Comparison of ENCODE assay signal across 8 mouse cellular contexts in genomic region chr10:89873146-89873950, GRCm38 (mm10). TPM values are rescaled to one million over a fixed set of nuclear protein-coding genes. Genes with fewer than 3 reads are reported as not detected.
DNase-seq lines count a peak whose midpoint lies in the region; ATAC-seq and TF ChIP-seq lines count a peak whose summit lies in the region.

Gene Anks1b, plus strand, starts transcription at chr10:89873509.

- peak within 1 kb of the TSS; percentile 90 for H3K27ac ChIP-seq in cerebellum, adult 2 months (ENCODE audit: insufficient read depth, low read length)
- H3K27ac ChIP-seq in forebrain, postnatal 0 days (ENCODE audit: low read depth, low read length), result peak within 1 kb of the TSS; percentile 98
- H3K27ac ChIP-seq in hindbrain, embryonic 16.5 days (ENCODE audit: low read depth, low read length), result peak within 1 kb of the TSS; percentile 95
- no peak within 1 kb of the TSS for H3K27ac ChIP-seq in stomach, embryonic 14.5 days (ENCODE audit: low read length)

- no peaks in the 10 kb centered on the region for H3K9me3 ChIP-seq in forebrain, postnatal 0 days (ENCODE audit: low read length)
- H3K9me3 ChIP-seq in hindbrain, embryonic 16.5 days (ENCODE audit: control insufficient read depth, low read length), result no peaks in the 10 kb centered on the region
- H3K9me3 ChIP-seq in stomach, embryonic 14.5 days (ENCODE audit: control insufficient read depth, low read depth, low read length), result no peaks in the 10 kb centered on the region

- peak; percentile 83 for ATAC-seq in forebrain, postnatal 0 days
- ATAC-seq in hindbrain, embryonic 16.5 days, result peak; percentile 84
- ATAC-seq in stomach, embryonic 14.5 days (ENCODE audit: insufficient number of reproducible peaks, insufficient read depth, low FRiP score, low read depth), result peak; percentile 79

- peak within 1 kb of the TSS; percentile 97 for H3K9ac ChIP-seq in forebrain, postnatal 0 days
- H3K9ac ChIP-seq in hindbrain, embryonic 16.5 days (ENCODE audit: low read depth, low read length), result peak within 1 kb of the TSS; percentile 94
- H3K9ac ChIP-seq in stomach, embryonic 14.5 days (replicated peaks; ENCODE audit: low read depth, low read length), result no peak within 1 kb of the TSS

- no peaks in the 10 kb centered on the region for H3K27me3 ChIP-seq in cerebellum, adult 2 months (ENCODE audit: control insufficient read depth, insufficient read depth, low read length)
- H3K27me3 ChIP-seq in forebrain, postnatal 0 days (ENCODE audit: insufficient read depth, low read length), result no peaks in the 10 kb centered on the region
- no peaks in the 10 kb centered on the region for H3K27me3 ChIP-seq in hindbrain, embryonic 16.5 days (replicated peaks; ENCODE audit: control insufficient read depth, insufficient read depth, low read length)
- H3K27me3 ChIP-seq in stomach, embryonic 14.5 days (ENCODE audit: control insufficient read depth, insufficient read depth, low read length), result peaks cover 5% of the 10 kb centered on the region; the same call in 1 of the 2 replicates

- WGBS in cerebellum, adult 2 months, result under 1% methylated on average over 48 of the region's 48 CpGs
- 3% methylated on average over 47 of the region's 48 CpGs for WGBS in forebrain, postnatal 0 days
- under 1% methylated on average over 47 of the region's 48 CpGs for WGBS in hindbrain, embryonic 16.5 days
- 1% methylated on average over 45 of the region's 48 CpGs for WGBS in stomach, embryonic 14.5 days

- H3K36me3 ChIP-seq in forebrain, postnatal 0 days (ENCODE audit: insufficient read depth), result no peaks in the 10 kb centered on the region
- H3K36me3 ChIP-seq in hindbrain, embryonic 16.5 days (ENCODE audit: control insufficient read depth, insufficient read depth, low read length), result no peaks in the 10 kb centered on the region
- no peaks in the 10 kb centered on the region for H3K36me3 ChIP-seq in stomach, embryonic 14.5 days (ENCODE audit: control insufficient read depth, insufficient read depth, low read length)

- H3K4me2 ChIP-seq in forebrain, postnatal 0 days (ENCODE audit: low read depth), result peak within 1 kb of the TSS; percentile 64
- peak within 1 kb of the TSS; percentile 81 for H3K4me2 ChIP-seq in hindbrain, embryonic 16.5 days (ENCODE audit: low read length)
- H3K4me2 ChIP-seq in stomach, embryonic 14.5 days (replicated peaks; ENCODE audit: low read depth, low read length), result peak within 1 kb of the TSS; percentile 96

- intact Hi-C loops in left cerebral cortex, postnatal 10 days (cut with DNase I), result loop anchor here (5.0 to 10.0 kb wide), 2 partner anchors 101 to 174 kb away; no protein-coding TSS in a partner anchor

- no peak for TF ChIP-seq CTCF in cerebellum, adult 2 months (IDR thresholded peaks at IDR 0.05; ENCODE audit: borderline replicate concordance, insufficient read depth, low read depth, low read length)
- TF ChIP-seq CTCF in forebrain, postnatal 0 days (IDR thresholded peaks at IDR 0.05; ENCODE audit: low read depth), result no peak

- peak within 1 kb of the TSS; percentile 93 for H3K4me3 ChIP-seq in cerebellum, adult 2 months (replicated peaks; ENCODE audit: insufficient read depth, low read depth, low read length)
- H3K4me3 ChIP-seq in forebrain, postnatal 0 days (ENCODE audit: low read depth, low read length), result peak within 1 kb of the TSS; percentile 78
- peak within 1 kb of the TSS; percentile 85 for H3K4me3 ChIP-seq in hindbrain, embryonic 16.5 days (ENCODE audit: low read length)
- H3K4me3 ChIP-seq in stomach, embryonic 14.5 days (ENCODE audit: low read depth, low read length), result peak within 1 kb of the TSS; percentile 45

- peak; percentile 63; the same call in 1 of the 2 replicates for TF ChIP-seq POLR2A in cerebellum, adult 2 months (IDR thresholded peaks at IDR 0.05; ENCODE audit: borderline replicate concordance, insufficient read depth, low read length)

- peak; percentile 7 to 42 for DNase-seq in adrenal gland, adult (ENCODE audit: inconsistent age in 2 of 2, low spot score in 1 of 2)
- no peak for DNase-seq in adrenal gland, adult 8-10 months
- DNase-seq in cerebellum, adult 2 months, result peak; percentile 84 to 88
- DNase-seq in forebrain, postnatal 0 days, result peak; percentile 82
- peak; percentile 72 to 81 for DNase-seq in left cerebral cortex, postnatal 10 days (ENCODE audit: extremely low spot score in 1 of 2, low spot score in 2 of 2)
- DNase-seq in mesoderm, embryonic 11.5 days (ENCODE audit: low read depth, low spot score), result peak; percentile 50

- H3K4me1 ChIP-seq in cerebellum, adult 2 months (ENCODE audit: control insufficient read depth, insufficient read depth, low read length), result no peaks in the 10 kb centered on the region
- peaks cover 5% of the 10 kb centered on the region; the same call in 1 of the 2 replicates for H3K4me1 ChIP-seq in forebrain, postnatal 0 days (ENCODE audit: insufficient read depth)
- peaks cover 12% of the 10 kb centered on the region for H3K4me1 ChIP-seq in hindbrain, embryonic 16.5 days (ENCODE audit: control insufficient read depth, insufficient read depth, low read depth, low read length)
- peaks cover 6% of the 10 kb centered on the region; the same call in 1 of the 2 replicates for H3K4me1 ChIP-seq in stomach, embryonic 14.5 days (ENCODE audit: control insufficient read depth, insufficient read depth, low read length)

RNA-seq across cellular contexts. Expression of gene Anks1b, which starts in this region (rescaled TPM):
- total RNA-seq in adrenal gland, adult 8-10 months (2022), result 1 to 10 TPM in 1 of 4 experiments, under 1 TPM in 3; 0.32 to 2.5 (median 0.62) TPM
- 162 and 181 TPM in 2 replicates for polyA plus RNA-seq in cerebellum, adult 2 months (2012; rRNA removed)
- 133 and 145 TPM in 2 replicates for total RNA-seq in forebrain, postnatal 0 days (2014; rRNA removed)
- 81.5 and 120 TPM in 2 replicates for polyA plus RNA-seq in forebrain, postnatal 0 days (2015; fragmentation: Nextera tagmentation; extraction: Ambion mirVana)
- 78.3 and 84.2 TPM in 2 replicates for polyA plus RNA-seq in hindbrain, embryonic 16.5 days (2015; fragmentation: Nextera tagmentation; extraction: Ambion mirVana)
- 100 to 1,000 TPM; 366 TPM for total RNA-seq in left cerebral cortex, postnatal 10 days (2021)
- polyA plus RNA-seq in stomach, embryonic 14.5 days (2014; fragmentation: Nextera tagmentation; extraction: Ambion mirVana), result 1.2 and 1.5 TPM in 2 replicates

Comparison
In these comparisons a context has a peak if more than half of its experiments do, and no peak if none do; other contexts are left out.
1. RNA of gene Anks1b (total RNA-seq): 366 TPM in left cerebral cortex, postnatal 10 days and 133 to 145 TPM in forebrain, postnatal 0 days; 0.32 to 2.5 TPM in adrenal gland, adult 8-10 months; every median in the first group is over 10 times any median in the second.
2. RNA of gene Anks1b (polyA plus RNA-seq): 162 to 181 TPM in cerebellum, adult 2 months, 81.5 to 120 TPM in forebrain, postnatal 0 days and 78.3 to 84.2 TPM in hindbrain, embryonic 16.5 days; 1.2 to 1.5 TPM in stomach, embryonic 14.5 days; every median in the first group is over 10 times any median in the second.
3. Peak in every context shown above with its lines, with median percentiles within 50 percentile points of each other: H3K4me3 ChIP-seq, ATAC-seq and H3K4me2 ChIP-seq.